Mouse (Mus musculus): ENCODE measurements around the gene Gm10799. TPM values are rescaled to one million over a fixed set of nuclear protein-coding genes. Genes with fewer than 3 reads are reported as not detected.
A peak's percentile ranks its signal among the peaks of the same experiment; 100 is the strongest.
"Not testable (repeated sequence)": the region's sequence is repeated elsewhere in the genome, so short reads cannot be mapped to it uniquely, and the experiment has no call there.

Gm10799 gene
- polyA plus RNA-seq (2015; fragmentation: Nextera tagmentation; extraction: Ambion mirVana), result not detected in 2 replicates

DNA sequence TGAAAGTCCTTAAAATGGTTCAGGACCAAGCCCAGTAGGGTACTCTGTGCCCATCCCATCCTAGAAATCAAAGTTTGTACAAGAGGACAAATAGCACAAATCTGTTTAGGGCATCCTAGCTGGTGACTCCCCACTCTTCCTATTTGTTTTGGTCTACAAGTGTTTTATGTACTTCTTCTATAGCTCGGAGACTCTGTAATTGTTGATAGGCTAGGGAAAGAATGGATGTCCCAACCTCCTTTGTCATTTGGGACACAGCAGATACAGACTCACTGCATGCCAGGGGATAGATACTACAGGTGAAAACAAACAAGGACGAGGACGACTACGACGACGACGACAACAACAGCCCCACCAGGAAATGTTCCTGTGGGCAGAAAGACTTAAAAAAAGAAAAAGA is at the start of gene Gm10799:
Gm10799 (minus strand) TSS at position 101 of the 400 bp plus-strand sequence.
- H3K36me3 ChIP-seq; H3K9me3 ChIP-seq; ATAC-seq (ENCODE audit: extremely low read depth, insufficient number of reproducible peaks, low FRiP score, low TSS enrichment); H3K9ac ChIP-seq; H3K4me3 ChIP-seq; H3K27ac ChIP-seq (replicated peaks); H3K4me2 ChIP-seq; H3K27me3 ChIP-seq (replicated peaks): not testable (repeated sequence)
- H3K4me1 ChIP-seq, result peaks cover 12% of the 10 kb centered on the region
- 67% methylated on average over 7 of the region's 7 CpGs for WGBS

DNA sequence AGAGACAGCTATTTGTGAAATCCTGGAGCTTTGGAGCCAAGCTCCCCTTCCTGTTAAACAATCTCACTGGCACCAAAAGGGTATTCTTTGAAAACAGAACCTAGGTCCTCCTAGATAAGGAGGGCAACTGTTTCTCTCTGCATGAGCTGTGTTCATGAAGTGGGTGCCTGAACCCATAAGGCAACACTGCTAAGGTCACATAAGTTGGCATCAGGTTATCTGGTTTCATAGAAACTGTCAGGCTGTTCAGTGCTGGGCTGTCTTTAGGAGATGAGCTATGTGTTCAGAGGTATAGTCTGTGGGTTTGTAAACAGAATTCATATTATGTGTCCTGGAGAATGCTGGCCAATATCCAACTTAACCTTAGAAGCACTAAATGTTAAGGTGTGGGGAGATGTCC is 48.8 kb upstream of the Gm10799 start:
- H3K9ac ChIP-seq; H3K27ac ChIP-seq (replicated peaks); H3K9me3 ChIP-seq; H3K27me3 ChIP-seq (replicated peaks); H3K4me3 ChIP-seq; H3K4me2 ChIP-seq; ATAC-seq (ENCODE audit: extremely low read depth, insufficient number of reproducible peaks, low FRiP score, low TSS enrichment): not testable (repeated sequence)
- H3K4me1 ChIP-seq, result peaks cover 39% of the 10 kb centered on the region
- H3K36me3 ChIP-seq, result peaks cover 25% of the 10 kb centered on the region

DNA sequence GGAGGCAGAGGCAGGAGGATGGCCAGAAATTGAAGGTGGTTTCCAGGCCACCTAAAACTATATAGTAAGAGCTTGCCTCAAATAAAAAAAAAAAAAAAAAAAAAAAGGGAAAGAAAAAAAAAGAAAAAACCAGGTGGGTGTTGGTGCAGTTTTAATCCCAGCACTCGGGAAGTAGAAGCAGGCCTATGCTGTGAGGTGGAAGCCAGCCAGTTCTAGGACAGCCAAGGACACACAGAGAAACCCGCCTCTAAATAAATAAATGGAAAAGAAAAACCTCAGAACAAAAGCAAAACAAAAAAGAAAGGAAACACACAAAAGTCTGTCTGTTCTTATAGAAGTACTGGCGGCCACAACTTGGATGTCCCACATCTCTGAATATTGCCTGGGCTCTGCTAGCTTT is 46.5 kb upstream of the Gm10799 start:
- H3K4me1 ChIP-seq, result peaks cover 19% of the 10 kb centered on the region
- no peaks in the 10 kb centered on the region for H3K9me3 ChIP-seq
- ATAC-seq (ENCODE audit: extremely low read depth, insufficient number of reproducible peaks, low FRiP score, low TSS enrichment), result no peak
- H3K27ac ChIP-seq (replicated peaks), result no peak overlapping the region
- no peaks in the 10 kb centered on the region for H3K27me3 ChIP-seq (replicated peaks)
- no peak overlapping the region for H3K4me2 ChIP-seq
- peaks cover 31% of the 10 kb centered on the region for H3K36me3 ChIP-seq
- 80% methylated on average over 3 of the region's 3 CpGs for WGBS
- no peak overlapping the region for H3K9ac ChIP-seq
- no peak overlapping the region for H3K4me3 ChIP-seq

DNA sequence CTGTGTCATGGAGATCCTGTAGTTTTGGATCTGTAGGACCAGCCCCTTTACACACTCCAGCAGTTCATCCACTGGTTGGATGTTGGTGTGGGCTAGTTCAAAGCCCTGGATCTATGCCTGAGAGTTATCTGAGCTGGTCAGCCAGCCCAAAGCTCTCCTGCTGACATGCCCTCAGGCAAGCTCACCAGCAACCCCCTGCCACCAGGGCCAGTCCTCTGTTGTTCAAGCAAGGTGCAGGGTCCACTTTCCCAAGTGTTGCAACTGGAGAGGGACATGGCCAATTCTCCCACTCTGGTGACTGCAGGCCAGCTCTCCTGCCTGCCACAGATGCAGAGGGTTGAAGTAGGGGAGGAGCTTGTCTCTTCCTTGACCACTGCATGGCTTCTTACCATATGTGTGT is 45.2 kb upstream of the Gm10799 start:
- peaks cover 14% of the 10 kb centered on the region for H3K4me1 ChIP-seq
- not testable (repeated sequence) for H3K9me3 ChIP-seq; H3K27me3 ChIP-seq (replicated peaks)

DNA sequence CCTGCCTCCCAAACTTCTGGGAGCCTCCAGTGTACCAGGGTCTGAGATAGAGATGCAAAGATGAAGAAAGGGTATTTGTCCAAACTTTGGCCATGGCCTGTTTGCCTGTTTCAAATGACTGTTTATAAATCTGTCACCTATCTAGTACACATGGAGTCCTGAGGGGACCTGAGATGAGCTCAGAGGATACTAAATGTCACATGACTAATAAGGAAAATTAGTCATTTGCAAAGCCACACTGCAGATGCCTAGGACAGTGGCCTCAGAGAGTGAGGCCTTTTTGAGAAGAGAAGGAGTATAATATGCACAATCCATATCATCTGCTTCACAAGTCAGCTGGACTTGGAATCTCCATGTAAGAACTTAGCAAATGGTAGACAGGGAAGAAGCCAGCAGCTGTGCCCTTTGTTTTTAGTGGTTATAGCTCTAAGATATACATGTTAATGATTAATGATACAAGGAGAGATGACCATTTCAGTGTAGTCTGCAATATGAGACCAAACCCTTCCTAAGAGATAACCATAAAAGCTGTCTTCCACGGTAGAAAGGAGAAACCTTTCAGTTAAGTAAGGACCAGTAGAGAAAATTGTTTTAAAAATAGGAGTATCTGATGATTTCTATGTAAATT is 42.9 kb upstream of the Gm10799 start:
- Histone ChIP-seq H3K4me1 (peaks cover 14% of the 10 kb centered on the region), H3K36me3 (peaks cover 29% of the 10 kb centered on the region)
- not testable (repeated sequence) for H3K27me3 ChIP-seq (replicated peaks); H3K9ac ChIP-seq; H3K4me3 ChIP-seq; ATAC-seq (ENCODE audit: extremely low read depth, insufficient number of reproducible peaks, low FRiP score, low TSS enrichment); H3K4me2 ChIP-seq; H3K27ac ChIP-seq (replicated peaks); H3K9me3 ChIP-seq
- no CpG with 5 or more reads among the region's 1 CpGs for WGBS

More for the DNA sequence above, 45.2 kb upstream of the Gm10799 start:
- peaks cover 31% of the 10 kb centered on the region for H3K36me3 ChIP-seq
- H3K4me3 ChIP-seq; ATAC-seq (ENCODE audit: extremely low read depth, insufficient number of reproducible peaks, low FRiP score, low TSS enrichment); H3K4me2 ChIP-seq; H3K27ac ChIP-seq (replicated peaks); H3K9ac ChIP-seq: not testable (repeated sequence)

DNA sequence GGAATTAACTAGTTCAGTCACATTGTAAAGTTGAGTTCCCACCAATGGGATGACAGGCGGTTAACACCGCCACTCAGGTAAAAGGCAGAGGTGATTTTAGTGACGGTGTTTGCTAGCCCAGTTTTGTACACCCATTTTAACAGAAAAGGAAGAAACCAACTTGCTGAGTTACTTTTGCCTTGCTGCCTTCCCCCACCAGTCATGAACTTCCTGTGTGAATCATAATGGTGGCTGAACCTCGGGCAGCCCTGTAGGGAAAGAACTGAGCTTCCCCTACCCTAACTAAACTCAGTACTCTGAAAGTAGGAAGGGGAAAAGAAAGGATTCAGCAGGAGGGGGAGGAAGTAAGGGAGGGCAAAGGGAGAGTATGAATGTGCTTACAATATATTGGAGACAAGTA is 41.7 kb upstream of the Gm10799 start:
- no peaks in the 10 kb centered on the region for H3K9me3 ChIP-seq
- H3K4me2 ChIP-seq, result no peak overlapping the region
- H3K4me1 ChIP-seq, result peaks cover 14% of the 10 kb centered on the region
- H3K27ac ChIP-seq (replicated peaks), result peak overlapping the region; percentile 81; the same call in 1 of the 2 replicates
- no peak overlapping the region for H3K9ac ChIP-seq
- WGBS, result 77% methylated on average over 4 of the region's 4 CpGs
- ATAC-seq (ENCODE audit: extremely low read depth, insufficient number of reproducible peaks, low FRiP score, low TSS enrichment), result no peak
- no peaks in the 10 kb centered on the region for H3K27me3 ChIP-seq (replicated peaks)
- peaks cover 40% of the 10 kb centered on the region for H3K36me3 ChIP-seq
- H3K4me3 ChIP-seq, result no peak overlapping the region

- ATAC-seq (ENCODE audit: extremely low read depth, insufficient number of reproducible peaks, low FRiP score, low TSS enrichment), result no peak
- H3K9ac ChIP-seq, result 0 out of 2 replicates have a peak overlapping the region, but pooled peaks have one; percentile 14
These were observed 41.2 kb upstream of the Gm10799 start for GRCm38 (mm10) chr2:104109528-104109927.

DNA sequence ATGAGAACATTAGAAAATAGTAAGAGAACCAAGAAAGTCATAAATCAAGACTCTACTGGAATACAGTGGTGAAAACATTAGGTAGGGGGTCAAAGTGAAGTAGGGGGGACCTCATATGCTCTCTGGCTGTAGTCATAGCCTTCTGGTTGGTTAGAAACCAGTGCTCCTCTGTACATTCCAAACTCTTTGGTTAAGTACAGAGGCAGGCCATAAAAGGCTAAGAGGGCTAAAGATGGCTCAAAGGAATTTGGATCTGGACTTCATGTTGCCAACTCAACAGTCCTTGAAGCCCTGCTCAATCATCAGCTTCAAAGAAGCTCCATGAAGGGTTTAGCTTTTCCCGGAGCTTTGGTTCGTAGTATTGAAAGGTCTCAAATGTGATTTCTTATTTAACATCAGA is 40.7 kb upstream of the Gm10799 start:
- H3K9ac ChIP-seq; H3K9me3 ChIP-seq; H3K4me3 ChIP-seq; H3K27me3 ChIP-seq (replicated peaks); H3K4me2 ChIP-seq; ATAC-seq (ENCODE audit: extremely low read depth, insufficient number of reproducible peaks, low FRiP score, low TSS enrichment): not testable (repeated sequence)
- peaks cover 42% of the 10 kb centered on the region for H3K36me3 ChIP-seq
- peaks cover 14% of the 10 kb centered on the region for H3K4me1 ChIP-seq
- H3K27ac ChIP-seq (replicated peaks), result peak overlapping the region; percentile 81
- WGBS, result 44% methylated on average over 2 of the region's 2 CpGs

More at GRCm38 (mm10) chr2:104109528-104109927, 41.2 kb upstream of the Gm10799 start:
- peaks cover 14% of the 10 kb centered on the region for H3K4me1 ChIP-seq
- no peak overlapping the region for H3K4me3 ChIP-seq
- no peaks in the 10 kb centered on the region for H3K9me3 ChIP-seq
- H3K4me2 ChIP-seq, result peak overlapping the region; percentile 16; the same call in 1 of the 2 replicates
- H3K27ac ChIP-seq (replicated peaks), result peak overlapping the region; percentile 81
- H3K27me3 ChIP-seq (replicated peaks), result no peaks in the 10 kb centered on the region
- peaks cover 39% of the 10 kb centered on the region for H3K36me3 ChIP-seq
- 29% methylated on average over 2 of the region's 2 CpGs for WGBS

GRCm38 (mm10) chr2:104104800-104105199 is 36.5 kb upstream of the Gm10799 start:
- WGBS, result 82% methylated on average over 6 of the region's 6 CpGs
- no peak for ATAC-seq (ENCODE audit: extremely low read depth, insufficient number of reproducible peaks, low FRiP score, low TSS enrichment)
- H3K9ac ChIP-seq, result no peak overlapping the region

DNA sequence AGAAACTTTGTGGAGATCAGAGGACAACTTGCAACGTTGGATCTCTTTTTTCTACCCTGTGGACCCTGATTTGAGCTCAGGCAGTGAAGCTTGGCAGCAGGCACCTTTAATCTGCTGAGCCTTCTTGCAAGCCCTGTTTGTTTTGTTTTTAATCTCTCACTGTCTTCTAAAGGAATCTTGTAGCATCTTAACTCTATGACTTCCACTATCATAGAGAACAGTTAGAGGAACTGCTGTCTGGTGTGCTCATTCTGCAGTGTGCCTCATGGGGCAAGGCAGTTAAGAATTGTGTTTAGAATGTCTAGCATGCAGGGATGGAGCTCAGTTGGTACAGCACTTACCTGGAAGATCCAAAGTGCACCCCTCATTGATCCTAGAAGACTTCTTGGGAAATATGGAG is 31.6 kb upstream of the Gm10799 start:
- Histone ChIP-seq H3K27ac (replicated peaks) (no peak overlapping the region), H3K36me3 (peaks cover 9% of the 10 kb centered on the region), H3K4me3 (peak overlapping the region; percentile 23), H3K9ac (0 out of 2 replicates have a peak overlapping the region, but pooled peaks have one; percentile 13), H3K9me3 (no peaks in the 10 kb centered on the region), H3K27me3 (replicated peaks) (no peaks in the 10 kb centered on the region), H3K4me1 (peaks cover 58% of the 10 kb centered on the region), H3K4me2 (peak overlapping the region; percentile 76)
- no peak for ATAC-seq (ENCODE audit: extremely low read depth, insufficient number of reproducible peaks, low FRiP score, low TSS enrichment)
- WGBS, result 46% methylated on average over 1 of the region's 1 CpGs

More at GRCm38 (mm10) chr2:104104800-104105199, 36.5 kb upstream of the Gm10799 start:
- H3K27ac ChIP-seq (replicated peaks), result no peak overlapping the region
- H3K4me2 ChIP-seq, result no peak overlapping the region
- H3K27me3 ChIP-seq (replicated peaks), result no peaks in the 10 kb centered on the region
- no peak overlapping the region for H3K4me3 ChIP-seq
- H3K4me1 ChIP-seq, result peaks cover 37% of the 10 kb centered on the region
- H3K9me3 ChIP-seq, result no peaks in the 10 kb centered on the region
- H3K36me3 ChIP-seq, result peaks cover 25% of the 10 kb centered on the region

GRCm38 (mm10) chr2:104099231-104099585 is 30.9 kb upstream of the Gm10799 start:
- H3K4me1 ChIP-seq, result peaks cover 58% of the 10 kb centered on the region
- no peaks in the 10 kb centered on the region for H3K27me3 ChIP-seq (replicated peaks)
- H3K4me2 ChIP-seq, result peak overlapping the region; percentile 76
- peaks cover 2% of the 10 kb centered on the region; the same call in 1 of the 2 replicates for H3K36me3 ChIP-seq
- no peaks in the 10 kb centered on the region for H3K9me3 ChIP-seq
- no peak for ATAC-seq (ENCODE audit: extremely low read depth, insufficient number of reproducible peaks, low FRiP score, low TSS enrichment)
- H3K4me3 ChIP-seq, result peak overlapping the region; percentile 23
- 82% methylated on average over 2 of the region's 2 CpGs for WGBS
- H3K9ac ChIP-seq, result peak overlapping the region; percentile 8; the same call in 1 of the 2 replicates
- peak overlapping the region; percentile 54 for H3K27ac ChIP-seq (replicated peaks)

All from heart, embryonic 13.5 days (tissue).